Mouse (Mus musculus) large intestine, adult 2 months (tissue): ENCODE results near the gene B4galt1. TPM values are rescaled to one million over a fixed set of nuclear protein-coding genes. Genes with fewer than 3 reads are reported as not detected.

ENCODE experiments used
- DNase-seq: peaks from one replicate; pipeline ENCODE4 v3.0.0-alpha.2; 2012; ENCODE audit warnings: low read depth, low spot score
- WGBS: fragments of 180-500 bp; shearing (Covaris S2); methylation state at CpG from one replicate; pipeline ENCODE4 v1.1.7; 2018; 5-methylcytosine and 5-hydroxymethylcytosine counted together
- polyA plus RNA-seq: library from polyadenylated mRNA; depleted of rRNA; stranded (reverse); fragments of >200 nt; gene quantifications from 2 replicates; pipeline ENCODE4 v1.2.3, GENCODE M21; 2012

Gene B4galt1
- polyA plus RNA-seq, 1 experiment, result 71.0 TPM

GRCm38 (mm10) chr4:40846143-40846931, 7.5 kb downstream of the B4galt1 start:
- 19% methylated on average over 7 of the region's 7 CpGs for WGBS
- DNase-seq, result peak; percentile 74

DNA sequence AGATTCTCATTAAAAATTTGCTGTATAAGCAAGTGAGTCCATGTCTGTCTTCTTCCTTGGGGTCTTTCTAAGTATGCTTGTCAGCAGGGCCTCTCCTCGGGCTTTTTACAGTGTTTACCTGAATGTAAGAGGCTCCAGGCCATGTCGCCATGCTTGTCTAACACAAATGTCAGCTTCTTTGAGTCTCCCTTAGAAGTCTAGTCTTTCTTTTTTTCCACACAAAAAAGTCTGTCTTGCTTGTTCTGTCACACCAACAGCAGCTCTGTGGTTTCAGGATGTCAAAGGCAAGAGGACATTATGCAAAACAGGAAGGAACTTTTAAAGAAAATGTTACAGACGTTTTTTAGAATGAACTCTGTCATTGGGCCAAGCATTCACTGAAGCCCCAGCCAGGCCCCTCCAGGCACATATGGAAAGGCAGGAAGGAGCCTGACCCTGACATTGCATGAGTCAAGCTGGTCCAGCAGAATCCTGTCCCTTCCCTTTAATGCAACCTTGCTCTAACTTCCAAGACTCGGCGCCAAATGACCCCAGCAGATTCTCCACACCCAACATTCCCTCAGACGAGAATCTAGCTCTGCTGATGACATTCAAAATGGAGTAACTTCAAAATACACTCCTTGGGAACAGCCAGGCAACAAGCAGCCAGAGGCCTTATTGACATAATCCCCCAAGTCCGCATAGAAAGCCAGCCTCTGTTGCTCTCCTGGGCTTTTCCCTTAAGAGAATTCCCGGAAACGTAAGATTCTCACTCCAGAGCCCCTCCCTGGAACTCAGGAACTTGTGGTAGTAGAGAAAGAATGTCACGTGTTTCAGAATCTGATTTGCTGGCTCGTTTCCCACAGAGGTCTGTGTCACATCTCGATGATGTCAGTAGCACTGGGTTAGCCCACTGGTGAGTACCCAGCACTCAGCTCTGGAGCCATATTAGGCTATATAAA, 8.7 kb downstream of the B4galt1 start:
- DNase-seq, result no peak
- 48% methylated on average over 12 of the region's 12 CpGs for WGBS

GRCm38 (mm10) chr4:40844251-40844721, 9.5 kb downstream of the B4galt1 start:
- WGBS, result 60% methylated on average over 5 of the region's 5 CpGs
- DNase-seq, result no peak

GRCm38 (mm10) chr4:40843726-40844125, 10.1 kb downstream of the B4galt1 start:
- 68% methylated on average over 8 of the region's 8 CpGs for WGBS
- no peak for DNase-seq

GRCm38 (mm10) chr4:40840448-40840847, 13.4 kb downstream of the B4galt1 start:
- 69% methylated on average over 2 of the region's 2 CpGs for WGBS

GRCm38 (mm10) chr4:40839251-40839650, 14.6 kb downstream of the B4galt1 start:
- WGBS, result 52% methylated on average over 12 of the region's 12 CpGs
- no peak for DNase-seq

More at GRCm38 (mm10) chr4:40840448-40840847, 13.4 kb downstream of the B4galt1 start:
- no peak for DNase-seq

- WGBS, result 27% methylated on average over 10 of the region's 10 CpGs
- DNase-seq, result no peak
Measured at GRCm38 (mm10) chr4:40837451-40838285, 16.1 kb downstream of the B4galt1 start.

DNA sequence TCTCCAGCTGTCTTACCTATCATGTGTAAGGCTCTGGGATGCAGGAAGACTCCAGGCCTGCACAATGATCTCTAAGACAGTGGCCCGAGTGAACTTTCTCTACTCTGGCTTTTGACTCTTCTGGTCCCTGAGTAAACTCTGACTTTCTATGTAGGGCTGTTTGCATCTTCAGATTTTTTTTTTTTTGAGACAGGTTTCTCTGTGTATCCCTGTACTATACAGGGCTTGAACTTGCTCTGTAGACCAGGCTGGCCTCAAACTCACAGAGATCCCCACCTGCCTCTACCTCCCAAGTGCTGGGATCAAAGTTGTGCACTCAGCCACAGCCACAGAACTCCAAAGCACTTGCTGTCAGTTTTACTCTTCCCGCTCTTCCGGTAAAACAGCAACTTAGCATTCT, 16.8 kb downstream of the B4galt1 start:
- no peak for DNase-seq
- 53% methylated on average over 3 of the region's 3 CpGs for WGBS

DNA sequence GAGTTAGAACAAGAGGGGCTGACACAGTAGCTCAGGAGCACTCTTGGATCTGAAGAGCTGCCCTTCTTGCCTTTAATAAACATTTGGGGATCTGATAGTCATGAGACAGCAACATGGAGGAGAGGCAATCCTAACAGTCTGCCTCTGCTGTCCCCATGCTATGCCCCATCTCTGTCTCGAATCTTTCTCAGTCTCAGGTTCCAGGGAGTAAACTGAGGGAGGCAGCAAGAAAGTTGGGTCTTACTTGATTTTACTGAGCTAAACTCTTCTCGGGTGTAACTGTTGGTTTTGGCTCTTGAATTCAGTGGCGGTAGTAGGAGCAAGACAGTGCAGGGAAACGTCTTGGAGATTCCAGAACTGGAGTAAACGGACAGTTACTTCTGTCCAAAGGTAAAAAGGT, 18.9 kb downstream of the B4galt1 start:
- DNase-seq, result no peak
- WGBS, result 70% methylated on average over 5 of the region's 5 CpGs

DNA sequence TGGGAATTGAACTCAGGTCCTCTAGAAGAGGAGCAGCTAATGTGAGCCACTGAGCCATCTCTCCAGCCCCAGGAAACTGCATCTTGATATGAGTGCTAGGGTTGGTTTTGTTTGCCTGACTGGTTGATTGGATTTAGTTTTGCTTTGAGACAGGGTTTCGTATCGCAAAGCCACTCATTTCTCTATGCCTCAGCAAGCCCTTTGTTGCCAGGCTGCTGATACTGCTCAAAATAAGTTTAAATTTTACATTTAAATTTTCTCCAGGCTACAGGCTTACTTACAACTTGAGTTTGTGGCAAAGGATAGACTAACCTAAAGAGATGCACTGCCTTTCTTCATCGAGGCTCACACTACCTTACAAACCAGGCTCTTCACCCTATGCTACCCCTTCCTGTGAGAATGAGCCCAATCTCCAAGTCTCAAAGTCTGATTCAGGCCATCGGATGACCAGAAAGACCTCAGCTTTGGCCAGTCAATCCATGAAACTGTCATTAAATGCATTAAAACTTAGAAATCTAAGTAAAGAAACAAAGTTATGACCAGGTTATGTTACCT, 19.5 kb downstream of the B4galt1 start:
- WGBS, result 89% methylated on average over 4 of the region's 4 CpGs
- no peak for DNase-seq

GRCm38 (mm10) chr4:40833381-40834231, 20.2 kb downstream of the B4galt1 start:
- WGBS, result 87% methylated on average over 9 of the region's 9 CpGs
- DNase-seq, result no peak

GRCm38 (mm10) chr4:40830530-40830929, 23.3 kb downstream of the B4galt1 start:
- 75% methylated on average over 5 of the region's 5 CpGs for WGBS
- DNase-seq, result no peak

DNA sequence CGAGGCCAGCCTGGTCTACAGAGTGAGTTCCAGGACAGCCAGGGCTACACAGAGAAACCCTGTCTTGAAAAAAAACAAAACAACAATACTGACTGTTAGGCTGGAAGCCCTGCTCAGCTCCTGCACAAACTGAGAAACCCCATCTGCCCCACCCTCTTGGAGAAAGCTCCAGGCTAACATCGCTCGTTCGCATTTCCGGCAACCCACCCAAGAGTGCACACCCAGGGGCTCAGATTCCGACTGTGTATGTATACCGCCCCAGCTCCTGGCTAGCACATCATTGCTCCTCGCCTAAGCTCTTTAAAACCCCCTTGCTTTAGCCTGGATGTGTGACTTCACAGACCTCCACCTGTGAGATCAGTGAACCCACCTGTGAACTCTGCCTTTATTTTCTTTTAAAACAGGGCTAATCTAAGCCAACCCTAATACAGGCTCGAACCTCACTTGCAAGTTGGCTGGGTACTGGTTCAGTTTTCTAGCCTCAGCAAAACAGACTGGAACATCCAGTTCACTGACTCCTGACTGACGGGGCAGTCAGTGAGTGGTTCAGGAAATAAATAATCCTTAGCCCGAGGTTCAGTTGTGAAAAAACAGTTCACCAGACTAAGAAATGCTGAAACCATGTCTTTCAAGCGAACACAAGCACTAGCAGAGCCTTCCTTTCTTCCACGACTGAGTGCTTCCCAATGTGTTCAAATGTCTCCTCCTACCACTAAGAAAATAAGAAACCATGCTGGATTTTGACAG, 24.0 kb downstream of the B4galt1 start:
- WGBS, result 79% methylated on average over 13 of the region's 13 CpGs
- DNase-seq, result no peak

- 64% methylated on average over 7 of the region's 7 CpGs for WGBS
- no peak for DNase-seq
Measured at GRCm38 (mm10) chr4:40828910-40829309, 24.9 kb downstream of the B4galt1 start.

GRCm38 (mm10) chr4:40827926-40828325, 25.9 kb downstream of the B4galt1 start:
- DNase-seq, result no peak
- 93% methylated on average over 9 of the region's 9 CpGs for WGBS

GRCm38 (mm10) chr4:40826810-40827209, 27.0 kb downstream of the B4galt1 start:
- 83% methylated on average over 2 of the region's 2 CpGs for WGBS
- DNase-seq, result no peak

DNA sequence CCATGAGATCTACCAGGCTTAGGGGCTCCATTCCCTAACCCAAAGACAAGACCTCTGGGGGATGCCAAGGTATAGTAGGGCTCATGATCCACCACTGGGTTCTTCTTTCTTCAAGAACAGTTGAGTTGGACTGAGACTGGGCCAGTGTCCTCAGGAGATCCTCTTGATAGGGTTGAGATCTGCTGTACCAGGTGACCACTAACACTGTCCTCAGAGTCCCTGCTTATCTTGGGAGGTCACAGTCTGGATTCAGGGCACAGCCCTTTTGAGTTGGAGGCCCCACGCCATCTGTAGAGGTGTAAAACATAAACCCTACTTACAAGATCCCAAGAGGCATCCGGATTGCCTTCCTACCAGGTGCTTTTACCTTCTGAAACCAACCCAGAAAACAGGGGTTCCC, 27.8 kb downstream of the B4galt1 start:
- DNase-seq, result no peak
- WGBS, result 98% methylated on average over 2 of the region's 2 CpGs

GRCm38 (mm10) chr4:40825146-40825545, 28.7 kb downstream of the B4galt1 start:
- no peak for DNase-seq
- WGBS, result 57% methylated on average over 5 of the region's 5 CpGs
